Mouse (Mus musculus) spleen, adult 2 months (tissue): ENCODE data around the gene Gm20695.

Experiments used
- CTCF ChIP-seq: fragments of 200-500 bp; IDR thresholded peaks from 2 replicates; pipeline ENCODE4 v1.5.1; 2011; ENCODE audit warnings: mild to moderate bottlenecking, inconsistent platforms; ENCODE audit not compliant: insufficient read depth, insufficient read length, insufficient replicate concordance; ENCODE audit errors: extremely low read depth
- POLR2A ChIP-seq: fragments of 200-500 bp; IDR thresholded peaks from 2 replicates; pipeline ENCODE4 v1.6.1; 2011; ENCODE audit warnings: low read depth, low read length, inconsistent platforms

DNA sequence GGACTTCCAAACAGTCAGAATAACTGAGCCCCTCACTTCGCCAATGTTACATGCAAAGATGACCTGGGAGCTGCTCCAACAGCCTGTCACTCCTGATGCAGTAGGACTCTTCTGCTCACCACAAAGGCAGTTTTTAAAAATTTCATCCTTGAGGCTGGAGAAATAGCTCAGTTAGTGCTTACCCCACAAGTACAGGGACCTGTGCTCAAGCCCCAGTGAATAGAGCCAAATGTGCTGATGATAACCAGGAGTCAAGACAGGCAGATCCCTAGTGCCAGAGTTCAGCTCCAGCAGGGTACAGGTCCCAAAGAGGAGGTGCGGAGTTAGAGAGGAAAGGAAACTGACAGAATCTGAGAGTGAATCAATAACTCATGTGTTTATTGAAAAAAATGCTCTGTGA is 49.0 kb upstream of the Gm20695 start:
- TF ChIP-seq CTCF (no peak), POLR2A (no peak)
